Mouse (Mus musculus) lung, adult 2 months (tissue): ENCODE results near the gene Arhgap23.

Source experiments
- CTCF ChIP-seq: fragments of 200-500 bp; IDR thresholded peaks from 2 replicates; pipeline ENCODE4 v1.5.1; 2011; ENCODE audit warnings: mild to moderate bottlenecking, low read length, control low read depth; ENCODE audit not compliant: insufficient read depth
- POLR2A ChIP-seq: fragments of 200-500 bp; IDR thresholded peaks from 2 replicates; pipeline ENCODE4 v1.6.1; 2011; ENCODE audit warnings: low read depth, mild to moderate bottlenecking, control low read depth, low read length, borderline replicate concordance; ENCODE audit errors: extremely low read depth

- TF ChIP-seq POLR2A = no peak
- TF ChIP-seq CTCF = no peak
Measured at GRCm38 (mm10) chr11:97383764-97384163, 31.6 kb upstream of the Arhgap23 start.
